Mouse (Mus musculus) erythroblast, embryonic 14.5 days (primary cell): ENCODE results near the gene C2. TPM values are rescaled to one million over a fixed set of nuclear protein-coding genes. Genes with fewer than 3 reads are reported as not detected.

Experiments
- H3K27me3 ChIP-seq: 2 replicates; pipeline ENCODE4 v1.6.1; 2012; ENCODE audit warnings: inconsistent platforms; ENCODE audit not compliant: control insufficient read depth
- H3K36me3 ChIP-seq: 2 replicates; pipeline ENCODE4 v1.6.1; 2012; ENCODE audit warnings: mild to moderate bottlenecking, inconsistent platforms; ENCODE audit not compliant: control insufficient read depth
- H3K4me1 ChIP-seq: 2 replicates; pipeline ENCODE4 v1.6.1; 2012; ENCODE audit warnings: inconsistent platforms; ENCODE audit not compliant: control insufficient read depth
- H3K4me3 ChIP-seq: replicated peaks from 2 replicates; pipeline ENCODE3; 2012; ENCODE audit warnings: moderate library complexity, mild to moderate bottlenecking, inconsistent platforms
- H3K9me3 ChIP-seq: 2 replicates; pipeline ENCODE4 v1.6.1; 2012; ENCODE audit warnings: low read length, inconsistent platforms, mixed read lengths; ENCODE audit not compliant: control insufficient read depth
- GATA1 ChIP-seq: IDR thresholded peaks from 2 replicates; pipeline ENCODE4 v1.6.1; 2012; ENCODE audit warnings: low read length, inconsistent platforms, mixed read lengths
- TAL1 ChIP-seq: IDR thresholded peaks from 3 replicates; pipeline ENCODE4 v1.6.1; 2012; ENCODE audit warnings: low read length, inconsistent platforms, mixed read lengths
- polyA plus RNA-seq: library from polyadenylated mRNA; stranded (reverse); fragments of >175 nt; gene quantifications from 2 replicates; pipeline ENCODE4 v1.2.3, GENCODE M21; 2012

C2 gene
- polyA plus RNA-seq, 1 experiment = 0.13 TPM

GRCm38 (mm10) chr17:34865981-34866380 is 32.1 kb downstream of the C2 start:
- H3K9me3 ChIP-seq = peaks cover 2% of the 10 kb centered on the region; the same call in 1 of the 2 replicates
- no peak for TF ChIP-seq GATA1
- TF ChIP-seq TAL1 = no peak
- H3K27me3 ChIP-seq = peaks cover 1% of the 10 kb centered on the region; the same call in 1 of the 2 replicates
- no peaks in the 10 kb centered on the region for H3K4me1 ChIP-seq
- H3K36me3 ChIP-seq = no peaks in the 10 kb centered on the region; the same call in 1 of the 2 replicates
- no peak overlapping the region for H3K4me3 ChIP-seq

GRCm38 (mm10) chr17:34862416-34863081 is 35.5 kb downstream of the C2 start, which contains the start of gene Cfb:
Gene Cfb (minus strand): TSS chr17:34862518.
- peak within 1 kb of the TSS; percentile 43 for H3K4me3 ChIP-seq
- no peaks in the 10 kb centered on the region for H3K9me3 ChIP-seq
- H3K36me3 ChIP-seq = peaks cover 15% of the 10 kb centered on the region
- no peaks in the 10 kb centered on the region for H3K27me3 ChIP-seq
- TF ChIP-seq TAL1 = no peak
- peaks cover 3% of the 10 kb centered on the region; the same call in 1 of the 2 replicates for H3K4me1 ChIP-seq

GRCm38 (mm10) chr17:34861704-34862415 is 36.2 kb downstream of the C2 start:
- Histone ChIP-seq H3K4me3 (peak overlapping the region; percentile 43), H3K36me3 (peaks cover 22% of the 10 kb centered on the region), H3K27me3 (no peaks in the 10 kb centered on the region), H3K9me3 (no peaks in the 10 kb centered on the region), H3K4me1 (peaks cover 3% of the 10 kb centered on the region; the same call in 1 of the 2 replicates)
- TF ChIP-seq TAL1 = no peak
- TF ChIP-seq GATA1 = no peak

- H3K9me3 ChIP-seq = no peaks in the 10 kb centered on the region
- H3K27me3 ChIP-seq = no peaks in the 10 kb centered on the region
- H3K4me1 ChIP-seq = peaks cover 3% of the 10 kb centered on the region; the same call in 1 of the 2 replicates
- peaks cover 35% of the 10 kb centered on the region for H3K36me3 ChIP-seq
- TF ChIP-seq GATA1 (no peak), TAL1 (no peak)
- no peak overlapping the region for H3K4me3 ChIP-seq
Measured at GRCm38 (mm10) chr17:34860514-34860913, 37.6 kb downstream of the C2 start.

- Histone ChIP-seq H3K27me3 (no peaks in the 10 kb centered on the region), H3K9me3 (no peaks in the 10 kb centered on the region), H3K4me1 (peaks cover 3% of the 10 kb centered on the region; the same call in 1 of the 2 replicates), H3K36me3 (peaks cover 53% of the 10 kb centered on the region), H3K4me3 (no peak overlapping the region)
- TF ChIP-seq TAL1 = no peak
- no peak for TF ChIP-seq GATA1
Measured at GRCm38 (mm10) chr17:34858670-34859069, 39.4 kb downstream of the C2 start.

- H3K4me3 ChIP-seq = no peak overlapping the region
- peaks cover 70% of the 10 kb centered on the region for H3K36me3 ChIP-seq
- TF ChIP-seq TAL1 = no peak
Measured at GRCm38 (mm10) chr17:34855825-34856224, 42.2 kb downstream of the C2 start.

GRCm38 (mm10) chr17:34854761-34855160 is 43.3 kb downstream of the C2 start:
- Histone ChIP-seq H3K4me1 (peaks cover 27% of the 10 kb centered on the region), H3K9me3 (no peaks in the 10 kb centered on the region), H3K27me3 (no peaks in the 10 kb centered on the region), H3K4me3 (no peak overlapping the region), H3K36me3 (peaks cover 68% of the 10 kb centered on the region)
- TF ChIP-seq GATA1 (no peak), TAL1 (no peak)

More at GRCm38 (mm10) chr17:34855825-34856224, 42.2 kb downstream of the C2 start:
- Histone ChIP-seq H3K4me1 (peaks cover 20% of the 10 kb centered on the region), H3K9me3 (no peaks in the 10 kb centered on the region), H3K27me3 (no peaks in the 10 kb centered on the region)

- H3K4me3 ChIP-seq = no peak overlapping the region
- TF ChIP-seq GATA1 (no peak), TAL1 (no peak)
- peaks cover 35% of the 10 kb centered on the region for H3K4me1 ChIP-seq
- H3K27me3 ChIP-seq = no peaks in the 10 kb centered on the region
- peaks cover 69% of the 10 kb centered on the region for H3K36me3 ChIP-seq
- no peaks in the 10 kb centered on the region for H3K9me3 ChIP-seq
Measured at GRCm38 (mm10) chr17:34853511-34853910, 44.6 kb downstream of the C2 start.

GRCm38 (mm10) chr17:34850517-34851125 is 47.4 kb downstream of the C2 start:
- peaks cover 41% of the 10 kb centered on the region for H3K4me1 ChIP-seq
- no peaks in the 10 kb centered on the region for H3K27me3 ChIP-seq
- TF ChIP-seq TAL1 (no peak), GATA1 (no peak)
- H3K4me3 ChIP-seq = peak overlapping the region; percentile 83
- no peaks in the 10 kb centered on the region for H3K9me3 ChIP-seq
- H3K36me3 ChIP-seq = peaks cover 67% of the 10 kb centered on the region
